Mouse (Mus musculus): ENCODE results near the gene Plod2.

The Plod2 gene

GRCm38 (mm10) chr9:92555006-92555958, 13.3 kb downstream of the Plod2 start:
- DNase-seq: no peak

- no peak for DNase-seq
Measured at GRCm38 (mm10) chr9:92559750-92560149, 17.7 kb downstream of the Plod2 start.

GRCm38 (mm10) chr9:92560840-92561547, 19.0 kb downstream of the Plod2 start:
- no peak for DNase-seq

- no peak for DNase-seq
Measured at GRCm38 (mm10) chr9:92562416-92562815, 20.4 kb downstream of the Plod2 start.

- DNase-seq: no peak
Measured at GRCm38 (mm10) chr9:92563306-92563705, 21.3 kb downstream of the Plod2 start.

- DNase-seq: no peak
Measured at GRCm38 (mm10) chr9:92564391-92564790, 22.4 kb downstream of the Plod2 start.

GRCm38 (mm10) chr9:92566234-92566633, 24.2 kb downstream of the Plod2 start:
- no peak for DNase-seq

GRCm38 (mm10) chr9:92567474-92567873, 25.5 kb downstream of the Plod2 start:
- no peak for DNase-seq

- no peak for DNase-seq
Measured at GRCm38 (mm10) chr9:92568798-92569197, 26.8 kb downstream of the Plod2 start.

- no peak for DNase-seq
Measured at GRCm38 (mm10) chr9:92572376-92573108, 30.5 kb downstream of the Plod2 start.

GRCm38 (mm10) chr9:92583876-92584275, 41.9 kb downstream of the Plod2 start:
- no peak for DNase-seq

GRCm38 (mm10) chr9:92586025-92586424, 44.0 kb downstream of the Plod2 start:
- DNase-seq: no peak

- no peak for DNase-seq
Measured at GRCm38 (mm10) chr9:92587391-92587790, 45.4 kb downstream of the Plod2 start.

- DNase-seq: no peak
Measured at GRCm38 (mm10) chr9:92588226-92588625, 46.2 kb downstream of the Plod2 start.

- DNase-seq: no peak
Measured at GRCm38 (mm10) chr9:92589021-92589420, 47.0 kb downstream of the Plod2 start.

GRCm38 (mm10) chr9:92591482-92591881, 49.5 kb downstream of the Plod2 start:
- DNase-seq: no peak

- no peak for DNase-seq
Measured at GRCm38 (mm10) chr9:92592757-92593156, 50.7 kb downstream of the Plod2 start.

- no peak for DNase-seq
Measured at GRCm38 (mm10) chr9:92594491-92594890, 52.5 kb downstream of the Plod2 start.

- no peak for DNase-seq
Measured at GRCm38 (mm10) chr9:92595296-92595695, 53.3 kb downstream of the Plod2 start.

- no peak for DNase-seq
Measured at GRCm38 (mm10) chr9:92596916-92597547, 55.0 kb downstream of the Plod2 start.

- DNase-seq: no peak
Measured at GRCm38 (mm10) chr9:92597776-92598175, 55.8 kb downstream of the Plod2 start.

- no peak for DNase-seq
Measured at GRCm38 (mm10) chr9:92599940-92600538, 58.0 kb downstream of the Plod2 start.

Data from right cerebral cortex, adult 18-20 months (tissue).